Mouse (Mus musculus) limb, embryonic 14.5 days (tissue): ENCODE results near the gene Repin1. TPM values are rescaled to one million over a fixed set of nuclear protein-coding genes. Genes with fewer than 3 reads are reported as not detected.

Experiments used
- ATAC-seq: fragments of 200-750 bp; cut with Nextera tagmentation; 2 replicates; pipeline ENCODE4 v1.8.0; 2017; ENCODE audit warnings: low read depth, moderate number of reproducible peaks, moderate TSS enrichment; ENCODE audit not compliant: low FRiP score
- DNase-seq: peaks from one replicate; pipeline ENCODE4 v3.0.0-alpha.2; 2015; ENCODE audit warnings: low spot score
- H3K27ac ChIP-seq: fragments of 300-500 bp; sonication (generic); replicated peaks from 2 replicates; pipeline ENCODE4 v1.5.1; 2014; ENCODE audit warnings: low read depth, mild to moderate bottlenecking, low read length, moderate library complexity, mixed read lengths
- H3K27me3 ChIP-seq: fragments of 300-500 bp; sonication (generic); 2 replicates; pipeline ENCODE4 v1.6.1; 2014; ENCODE audit warnings: low read length, mixed read lengths; ENCODE audit not compliant: control insufficient read depth, insufficient read depth
- H3K36me3 ChIP-seq: fragments of 300-500 bp; sonication (generic); 2 replicates; pipeline ENCODE4 v1.6.1; 2014; ENCODE audit warnings: mild to moderate bottlenecking, low read length, moderate library complexity, mixed read lengths; ENCODE audit not compliant: control insufficient read depth, insufficient read depth
- H3K4me1 ChIP-seq: fragments of 300-500 bp; sonication (generic); 2 replicates; pipeline ENCODE4 v1.6.1; 2014; ENCODE audit warnings: antibody characterized with exemption, low read length, mixed read lengths; ENCODE audit not compliant: control insufficient read depth, insufficient read depth
- H3K4me2 ChIP-seq: fragments of 300-500 bp; sonication (generic); replicated peaks from 2 replicates; pipeline ENCODE4 v1.6.1; 2014; ENCODE audit warnings: low read depth, mild to moderate bottlenecking, low read length, moderate library complexity; ENCODE audit not compliant: severe bottlenecking
- H3K4me3 ChIP-seq: fragments of 300-500 bp; sonication (generic); replicated peaks from 2 replicates; pipeline ENCODE4 v1.5.1; 2014; ENCODE audit warnings: low read length
- H3K9ac ChIP-seq: fragments of 300-500 bp; sonication (generic); 2 replicates; pipeline ENCODE4 v1.6.1; 2014; ENCODE audit warnings: mild to moderate bottlenecking, low read depth, low read length, moderate library complexity; ENCODE audit not compliant: severe bottlenecking
- H3K9me3 ChIP-seq: fragments of 300-500 bp; sonication (generic); 2 replicates; pipeline ENCODE4 v1.6.1; 2016; ENCODE audit warnings: low read length; ENCODE audit not compliant: control insufficient read depth
- POLR2A ChIP-seq: fragments of 200-500 bp; IDR thresholded peaks from 2 replicates; pipeline ENCODE4 v1.8.0; 2012; ENCODE audit warnings: inconsistent platforms, mild to moderate bottlenecking, moderate library complexity, borderline replicate concordance; ENCODE audit not compliant: insufficient read depth, insufficient read length; ENCODE audit errors: extremely low read depth
- WGBS: fragments of 180-500 bp; shearing (Covaris S2); extraction: QIAGEN DNeasy Blood & Tissue Kit; methylation state at CpG from one replicate; pipeline ENCODE4 v1.1.7; 2014; 5-methylcytosine and 5-hydroxymethylcytosine counted together
- polyA plus RNA-seq, 2 experiments: library from polyadenylated mRNA; depleted of rRNA in 1 of 2; stranded (reverse) in 1 of 2; unstranded in 1 of 2; fragments of >200 nt; fragmentation: Nextera tagmentation in 1 of 2; extraction: Ambion mirVana in 1 of 2; gene quantifications; 2 replicates each; pipeline versions ENCODE4 v1.2.1 to v1.2.3; 2012 to 2014

The Repin1 gene
- polyA plus RNA-seq, 2 experiments, result 23.3 to 35.2 TPM

- no peak for DNase-seq
- TF ChIP-seq POLR2A, result no peak
Measured at GRCm38 (mm10) chr6:48552918-48553317, 40.8 kb upstream of the Repin1 start.

GRCm38 (mm10) chr6:48553819-48554218 is 39.9 kb upstream of the Repin1 start:
- no peaks in the 10 kb centered on the region for H3K9me3 ChIP-seq
- 0 out of 2 replicates have a peak overlapping the region, but pooled peaks have one; percentile 77 for H3K9ac ChIP-seq
- DNase-seq, result no peak
- H3K4me1 ChIP-seq, result peaks cover 8% of the 10 kb centered on the region; the same call in 1 of the 2 replicates
- H3K4me2 ChIP-seq, result peak overlapping the region; percentile 84
- no peak for ATAC-seq
- H3K36me3 ChIP-seq, result no peaks in the 10 kb centered on the region
- H3K4me3 ChIP-seq, result peak overlapping the region; percentile 58
- H3K27ac ChIP-seq, result peak overlapping the region; percentile 97
- no peak for TF ChIP-seq POLR2A
- WGBS, result 84% methylated on average over 4 of the region's 4 CpGs
- no peaks in the 10 kb centered on the region for H3K27me3 ChIP-seq

More at GRCm38 (mm10) chr6:48552918-48553317, 40.8 kb upstream of the Repin1 start:
- Histone ChIP-seq H3K4me3 (no peak overlapping the region), H3K9ac (no peak overlapping the region), H3K9me3 (no peaks in the 10 kb centered on the region), H3K27ac (no peak overlapping the region), H3K4me1 (peaks cover 8% of the 10 kb centered on the region; the same call in 1 of the 2 replicates), H3K27me3 (no peaks in the 10 kb centered on the region), H3K4me2 (no peak overlapping the region), H3K36me3 (no peaks in the 10 kb centered on the region)
- ATAC-seq, result no peak
- 64% methylated on average over 4 of the region's 4 CpGs for WGBS

GRCm38 (mm10) chr6:48554280-48555103 is 39.2 kb upstream of the Repin1 start, which contains the start of gene Lrrc61:
Gene Lrrc61, plus strand, starts transcription at chr6:48554796.
- Histone ChIP-seq H3K36me3 (no peaks in the 10 kb centered on the region), H3K4me1 (peaks cover 8% of the 10 kb centered on the region; the same call in 1 of the 2 replicates), H3K27ac (peak within 1 kb of the TSS; percentile 97), H3K4me3 (peak within 1 kb of the TSS; percentile 58), H3K9me3 (no peaks in the 10 kb centered on the region), H3K9ac (peak within 1 kb of the TSS; percentile 77), H3K27me3 (no peaks in the 10 kb centered on the region), H3K4me2 (peak within 1 kb of the TSS; percentile 84)
- DNase-seq (peak; percentile 97), ATAC-seq (peak; percentile 93)
- WGBS, result 1% methylated on average over 37 of the region's 39 CpGs
- TF ChIP-seq POLR2A, result peak; percentile 79; the same call in 1 of the 2 replicates

GRCm38 (mm10) chr6:48555104-48555890 is 38.4 kb upstream of the Repin1 start:
- no peaks in the 10 kb centered on the region for H3K9me3 ChIP-seq
- no peaks in the 10 kb centered on the region for H3K36me3 ChIP-seq
- peak overlapping the region; percentile 97 for H3K27ac ChIP-seq
- H3K4me3 ChIP-seq, result peak overlapping the region; percentile 58
- DNase-seq (peak; percentile 86), ATAC-seq (peak; percentile 81)
- peak overlapping the region; percentile 77 for H3K9ac ChIP-seq
- no peak for TF ChIP-seq POLR2A
- H3K4me1 ChIP-seq, result peaks cover 8% of the 10 kb centered on the region; the same call in 1 of the 2 replicates
- H3K27me3 ChIP-seq, result no peaks in the 10 kb centered on the region
- WGBS, result 28% methylated on average over 13 of the region's 14 CpGs
- H3K4me2 ChIP-seq, result peak overlapping the region; percentile 84

GRCm38 (mm10) chr6:48555956-48556355 is 37.7 kb upstream of the Repin1 start:
- Histone ChIP-seq H3K27me3 (no peaks in the 10 kb centered on the region), H3K4me3 (no peak overlapping the region), H3K9ac (no peak overlapping the region), H3K9me3 (no peaks in the 10 kb centered on the region), H3K4me1 (peaks cover 8% of the 10 kb centered on the region; the same call in 1 of the 2 replicates), H3K27ac (peak overlapping the region; percentile 97; the same call in 1 of the 2 replicates), H3K4me2 (0 out of 2 replicates have a peak overlapping the region, but pooled peaks have one; percentile 84), H3K36me3 (no peaks in the 10 kb centered on the region)
- no peak for DNase-seq
- WGBS, result 92% methylated on average over 3 of the region's 3 CpGs
- TF ChIP-seq POLR2A, result no peak
- no peak for ATAC-seq
